Mouse (Mus musculus) MEL (cell line): ENCODE measurements around the gene Atr.
A peak's percentile ranks its signal among the peaks of the same experiment; 100 is the strongest.

Experiments
- HCFC1 ChIP-seq: IDR thresholded peaks from 2 replicates; pipeline ENCODE4 v1.6.1; 2012; ENCODE audit warnings: low read depth, mild to moderate bottlenecking, inconsistent platforms, low read length, improper control_type of control experiment, moderate library complexity
- POLR2A ChIP-seq, 2 experiments: IDR thresholded peaks; 2 replicates each; pipeline ENCODE4 v1.6.1; 2011 to 2012; ENCODE audit warnings: low read length in 2 of 2, mild to moderate bottlenecking in 2 of 2, control low read depth in 1 of 2, improper control_type of control experiment in 1 of 2, low read depth in 1 of 2, moderate library complexity in 1 of 2; ENCODE audit not compliant: control insufficient read depth in 1 of 2, insufficient read depth in 1 of 2, poor library complexity in 1 of 2

DNA sequence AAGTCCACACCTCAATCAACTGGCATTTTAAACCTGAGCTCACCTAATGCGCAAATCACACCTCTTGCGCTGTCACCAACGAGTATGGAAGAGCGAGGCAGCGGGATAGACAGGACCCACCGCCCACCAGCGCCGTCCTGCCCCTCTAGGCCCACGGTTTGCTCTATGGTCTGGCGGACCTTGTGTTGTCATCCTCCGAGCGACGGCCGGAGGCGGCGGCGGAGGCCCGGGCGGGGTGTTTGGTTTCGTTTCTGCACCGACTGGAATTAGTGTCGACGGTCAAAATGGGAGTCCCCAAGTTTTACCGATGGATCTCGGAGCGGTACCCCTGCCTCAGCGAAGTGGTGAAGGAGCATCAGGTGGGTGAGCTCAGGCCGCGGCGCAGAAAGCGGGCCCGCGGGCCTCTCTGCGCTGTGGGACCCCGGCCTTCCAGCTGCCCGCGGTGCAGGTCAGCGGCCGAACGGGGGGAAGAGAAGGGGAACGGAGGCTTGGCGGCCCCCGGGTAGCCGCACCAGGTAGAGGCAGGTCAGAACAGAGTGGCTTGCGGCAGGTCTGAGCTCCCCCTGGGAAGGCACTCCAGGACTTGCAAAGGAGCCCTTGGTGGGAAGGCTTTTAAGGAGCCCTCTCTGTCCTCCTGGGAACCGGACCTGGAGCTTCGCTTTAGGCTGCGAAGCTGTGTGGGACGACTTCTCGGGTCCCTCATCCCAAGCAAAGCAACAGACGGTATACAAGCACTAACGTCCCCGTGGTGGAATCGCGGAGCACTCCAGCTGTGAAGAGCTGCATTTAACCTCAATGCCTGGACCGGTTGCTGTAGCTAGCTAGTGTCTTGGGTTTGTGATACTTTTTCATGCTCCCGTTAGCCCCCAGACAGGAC is 97.4 kb downstream of the Atr start, which contains the start of gene Xrn1:
- TF ChIP-seq HCFC1, result peak; percentile 93
- TF ChIP-seq POLR2A (IDR thresholded peaks at IDR 0.05; ENCODE audit: control insufficient read depth in 1 of 2, insufficient read depth in 1 of 2, low read depth in 1 of 2, low read length in 2 of 2, poor library complexity in 1 of 2), result peak; percentile 35 to 79; a peak in 3 of 4 replicates
